Mouse (Mus musculus) T-helper 2 cell (primary cell): ENCODE data around the gene Mall.

ENCODE experiments used
- in situ Hi-C: fragments of 300-600 bp; cut with MboI, MseI; formaldehyde crosslinking; loops from one replicate; pipeline ENCODE4 v1.15.1; 2025; ENCODE audit warnings: high pct_unique_total_duplicates

Gene Mall

GRCm38 (mm10) chr2:127729671-127730070 lies at the start of gene Mall:
Mall (minus strand) TSS chr2:127729932.
- in situ Hi-C loops: no loop called here

DNA sequence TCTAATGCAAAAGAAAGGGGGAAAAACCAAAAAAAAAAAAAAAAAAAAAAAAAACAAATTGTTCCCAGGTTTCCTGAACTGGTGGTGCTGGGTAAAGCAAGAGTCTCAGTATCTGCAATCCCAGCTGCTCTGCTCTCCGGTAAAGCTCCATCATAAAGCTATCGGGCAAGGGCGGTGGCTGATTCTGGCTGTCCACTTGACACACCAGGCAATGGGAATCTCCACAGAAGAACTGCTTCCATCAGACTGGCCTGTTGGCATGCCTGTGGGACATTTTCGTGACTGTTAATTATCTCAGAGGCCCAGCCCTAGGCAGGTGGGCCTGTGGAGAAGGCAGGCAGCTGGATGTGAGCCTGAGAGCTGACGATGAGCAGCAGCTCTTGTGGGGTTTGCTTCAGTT lies 48.7 kb upstream of the Mall start:
- in situ Hi-C loops: no loop called here

GRCm38 (mm10) chr2:127775013-127775412 lies 45.3 kb upstream of the Mall start:
- in situ Hi-C loops: no loop called here

DNA sequence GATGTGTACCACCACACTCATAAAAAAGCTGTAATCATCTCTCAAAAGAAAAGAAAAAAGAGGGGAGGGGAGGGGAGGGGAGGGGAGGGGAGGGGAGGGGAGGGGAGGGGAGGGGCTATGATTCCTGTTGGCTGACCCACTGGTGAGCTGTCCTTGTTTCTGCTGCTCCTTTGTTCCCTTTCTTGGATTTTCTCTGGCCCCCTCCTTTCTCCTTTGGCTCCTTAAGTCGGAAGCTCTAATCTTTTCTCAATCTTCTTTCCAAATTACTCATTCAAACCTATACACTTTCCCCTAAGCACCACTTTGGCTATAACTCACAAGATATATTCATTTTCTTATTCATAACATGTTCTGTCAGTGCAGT lies 44.8 kb upstream of the Mall start:
- in situ Hi-C loops: no loop called here

DNA sequence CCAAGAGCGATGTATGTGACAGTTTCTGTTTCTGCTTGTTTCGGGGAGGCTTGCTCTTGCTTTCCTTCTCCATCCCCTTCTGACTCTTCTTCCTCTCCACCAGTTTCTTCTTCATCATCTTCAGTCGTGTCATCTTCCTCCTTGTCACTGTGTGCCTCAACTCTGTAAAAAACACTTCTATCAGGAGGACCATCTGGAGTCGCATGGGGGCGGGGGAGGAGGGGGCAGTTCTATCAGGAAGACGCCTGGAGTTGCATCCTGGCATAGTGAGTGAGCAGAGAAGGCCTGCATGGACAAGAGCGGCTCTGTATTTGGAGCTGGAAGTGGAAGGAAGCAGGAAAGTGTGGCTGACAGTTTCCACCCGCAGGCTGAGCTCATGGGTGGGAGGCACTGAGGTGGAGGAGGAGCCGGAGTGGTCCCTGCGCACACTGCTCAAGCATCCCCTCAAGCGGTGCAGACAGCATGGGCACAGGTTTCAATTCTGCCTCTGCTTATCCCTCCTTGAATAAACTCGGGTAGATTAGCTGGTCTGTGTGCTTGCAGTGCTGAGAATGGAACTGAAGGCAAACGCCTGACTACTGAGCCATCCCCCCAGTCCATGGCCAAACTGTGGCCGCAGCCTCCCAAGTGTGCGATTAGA lies 44.3 kb upstream of the Mall start:
- in situ Hi-C loops: no loop called here

GRCm38 (mm10) chr2:127761587-127761986 lies 31.9 kb upstream of the Mall start:
- in situ Hi-C loops: no loop called here

- in situ Hi-C loops: no loop called here
Observed at GRCm38 (mm10) chr2:127760429-127761000, 30.8 kb upstream of the Mall start.

DNA sequence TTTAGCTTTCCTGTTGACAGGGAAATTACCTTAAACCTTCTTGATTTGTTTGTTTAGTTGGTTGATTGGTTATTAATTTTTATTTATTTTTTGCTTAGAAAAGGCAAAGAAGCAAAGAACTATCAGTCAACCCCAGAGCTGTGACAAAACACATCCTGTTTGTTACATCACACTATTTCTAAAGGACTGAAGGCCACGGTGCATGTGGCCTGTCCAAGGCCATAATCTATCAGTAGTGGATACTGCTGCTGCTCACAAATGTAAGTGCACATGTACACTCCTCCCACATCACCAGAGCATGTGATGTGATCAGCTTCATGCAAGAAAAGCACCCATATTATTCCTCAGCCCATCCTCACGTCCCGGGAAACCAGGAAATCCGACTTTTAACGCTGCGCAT lies 30.3 kb upstream of the Mall start:
- in situ Hi-C loops: no loop called here

DNA sequence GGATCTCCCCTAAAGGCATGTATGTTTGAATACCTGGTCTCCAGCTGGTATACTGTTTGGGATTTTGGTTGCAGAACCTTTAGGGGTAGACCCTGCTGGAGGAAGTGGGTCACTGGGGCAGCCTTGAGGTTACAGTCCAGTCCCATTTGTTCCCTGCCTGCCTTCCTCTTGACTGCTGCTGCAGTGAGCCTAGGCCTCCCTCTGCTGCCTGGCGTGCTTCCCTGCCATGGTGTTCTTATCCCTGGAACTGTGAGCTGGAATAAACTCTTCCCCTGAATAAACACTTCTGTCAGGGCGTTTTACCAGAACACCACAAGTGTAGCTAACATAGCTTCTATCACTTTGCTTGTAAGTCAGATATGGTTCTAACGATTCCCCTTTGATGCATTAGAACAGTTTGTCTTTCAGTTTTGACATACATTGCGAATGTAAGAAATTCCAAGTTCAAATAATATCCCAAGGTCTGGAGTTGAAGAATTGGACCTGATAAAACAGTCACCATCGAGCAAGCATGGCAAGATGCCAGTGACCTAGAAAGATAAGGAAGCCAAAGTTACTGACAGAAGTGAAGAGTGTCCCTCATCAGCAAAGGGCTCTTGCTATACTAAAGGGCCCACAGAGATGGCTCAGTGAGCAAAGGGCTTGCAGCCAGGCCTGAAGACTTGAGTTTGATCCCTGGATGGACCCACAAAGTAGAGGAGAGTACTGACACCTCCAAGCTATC lies 29.6 kb upstream of the Mall start:
- in situ Hi-C loops: no loop called here

DNA sequence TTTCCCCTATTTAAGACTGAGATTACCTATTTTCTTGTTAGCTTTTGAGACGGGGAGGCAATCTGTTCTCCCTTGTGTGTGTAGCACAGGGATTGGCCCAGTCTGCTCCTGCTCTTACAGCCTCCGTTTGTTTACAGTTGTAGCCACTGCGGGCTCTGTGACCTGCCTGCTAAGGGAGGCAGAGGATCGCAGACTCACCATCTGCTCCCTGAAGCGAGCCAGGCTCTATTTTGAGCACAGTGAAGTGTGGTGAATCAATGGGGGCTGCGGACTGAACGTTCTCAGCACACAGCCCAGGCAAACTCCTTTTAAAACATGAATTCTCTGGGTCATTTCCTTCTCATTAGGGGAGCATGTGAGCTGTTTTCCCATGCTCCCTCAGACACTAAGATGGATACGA lies 27.4 kb upstream of the Mall start:
- in situ Hi-C loops: no loop called here

- in situ Hi-C loops: no loop called here
Observed at GRCm38 (mm10) chr2:127754113-127754512, 24.4 kb upstream of the Mall start.

- in situ Hi-C loops: no loop called here
Observed at GRCm38 (mm10) chr2:127751849-127752610, 22.3 kb upstream of the Mall start.

DNA sequence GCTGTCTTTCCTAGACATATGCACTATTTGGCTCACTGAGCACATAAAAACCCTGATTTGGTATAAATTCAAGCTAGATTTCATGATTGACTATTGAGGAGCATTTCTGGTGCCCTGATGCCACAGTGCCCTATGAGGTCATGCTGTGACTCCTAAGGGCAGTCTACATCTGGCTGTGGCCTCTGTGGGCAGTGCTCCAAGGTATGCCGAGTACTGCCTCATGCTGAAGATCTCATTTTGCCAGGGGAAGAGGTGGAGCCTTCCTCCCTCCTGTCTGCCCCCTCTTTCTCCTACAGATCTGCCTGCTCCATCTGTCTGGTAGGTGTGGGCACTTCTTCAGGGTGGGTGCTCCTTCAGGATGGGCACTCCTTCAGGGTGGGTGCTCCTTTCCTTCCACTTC lies 19.6 kb upstream of the Mall start:
- in situ Hi-C loops: no loop called here

DNA sequence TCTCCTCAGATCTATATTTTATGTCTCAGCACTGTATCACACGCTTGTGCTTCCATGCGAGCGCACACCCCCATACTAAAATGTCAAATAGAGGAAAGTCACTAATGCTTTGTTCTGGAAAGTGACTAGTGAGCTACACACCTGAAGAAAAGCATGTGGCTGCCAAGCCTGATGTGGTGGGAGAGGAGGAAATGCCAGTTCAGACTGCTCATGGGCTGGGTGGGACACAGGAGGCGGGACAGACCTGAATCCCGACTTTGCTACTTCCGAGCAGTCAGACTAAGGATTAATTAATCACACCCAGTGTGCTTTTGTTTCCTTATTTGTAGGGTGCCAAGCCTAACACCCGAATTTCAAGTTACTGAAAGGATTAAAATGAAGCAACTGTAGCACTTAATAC lies 18.6 kb upstream of the Mall start:
- in situ Hi-C loops: no loop called here

- in situ Hi-C loops: no loop called here
Observed at GRCm38 (mm10) chr2:127742637-127743036, 12.9 kb upstream of the Mall start.

DNA sequence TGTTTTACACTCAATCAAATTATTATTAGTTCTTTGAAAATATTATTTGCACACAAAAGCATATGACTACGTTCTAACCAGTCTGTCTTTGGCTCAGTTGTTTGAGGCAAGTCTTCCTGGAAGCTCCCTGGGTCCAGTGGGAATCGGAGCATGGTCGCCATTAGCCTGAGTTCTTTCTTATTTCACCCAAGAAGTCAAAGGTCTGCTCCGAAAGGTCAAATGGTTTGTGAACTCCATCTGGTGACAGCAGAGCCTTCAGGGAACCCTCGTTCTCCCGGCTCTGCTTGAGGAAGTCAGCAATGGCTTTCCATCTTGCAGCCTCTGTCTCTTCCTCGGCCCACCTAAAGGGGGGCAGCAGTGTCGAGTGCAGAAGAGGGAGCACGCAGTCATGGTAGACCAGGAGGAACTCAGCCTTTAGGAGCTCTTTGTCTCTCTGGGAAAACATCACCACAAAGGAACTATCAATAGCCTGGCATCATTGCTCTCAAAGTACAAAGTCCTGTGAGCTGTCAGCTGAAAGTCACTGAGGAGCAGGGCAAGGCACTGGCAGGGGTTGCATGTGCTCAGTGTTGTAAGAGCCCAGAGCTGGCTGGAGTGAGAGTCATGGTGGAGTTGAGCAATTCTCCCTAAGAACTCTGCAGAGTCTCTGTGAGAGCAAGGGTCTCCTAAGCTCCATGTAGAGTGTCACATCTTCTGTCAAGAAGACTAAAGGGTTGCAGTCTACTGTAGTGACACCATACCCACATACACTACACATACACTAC lies 11.2 kb upstream of the Mall start:
- in situ Hi-C loops: no loop called here

DNA sequence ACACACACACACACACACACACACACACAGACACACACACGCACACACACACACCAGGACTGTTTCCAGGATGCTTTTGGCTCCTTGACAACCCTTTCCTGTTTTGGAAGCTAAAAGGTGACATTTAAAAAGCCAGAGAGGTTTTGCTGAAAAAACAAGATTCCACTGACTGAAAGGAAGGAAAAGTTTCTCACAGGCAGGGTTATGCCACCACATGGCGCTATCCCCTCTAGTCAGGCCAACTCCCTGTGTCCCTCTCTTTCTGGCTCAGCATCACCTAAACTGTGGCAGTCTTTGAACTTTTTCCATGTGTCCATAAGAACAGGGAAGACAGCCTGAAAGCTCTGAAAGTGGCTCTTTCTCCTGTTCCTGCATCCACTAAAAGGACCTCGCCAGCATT lies 8.2 kb upstream of the Mall start:
- in situ Hi-C loops: no loop called here

- in situ Hi-C loops: no loop called here
Observed at GRCm38 (mm10) chr2:127736631-127737209, 7.0 kb upstream of the Mall start.

- in situ Hi-C loops: no loop called here
Observed at GRCm38 (mm10) chr2:127735512-127736145, 5.9 kb upstream of the Mall start.

GRCm38 (mm10) chr2:127734889-127735288 lies 5.2 kb upstream of the Mall start:
- in situ Hi-C loops: no loop called here
